Mouse (Mus musculus) forebrain, embryonic 12.5 days (tissue): Measurements from ENCODE around the gene Fetub. TPM values are rescaled to one million over a fixed set of nuclear protein-coding genes. Genes with fewer than 3 reads are reported as not detected.
"Not testable (repeated sequence)": the region's sequence is repeated elsewhere in the genome, so short reads cannot be mapped to it uniquely, and the experiment has no call there.

Experiments used
- ATAC-seq: fragments of 200-750 bp; cut with Nextera tagmentation; 2 replicates; pipeline ENCODE4 v1.8.0; 2017; ENCODE audit warnings: moderate TSS enrichment; ENCODE audit not compliant: low FRiP score
- H3K27ac ChIP-seq: fragments of 300-500 bp; sonication (generic); 2 replicates; pipeline ENCODE4 v1.5.1; 2016; ENCODE audit warnings: mild to moderate bottlenecking
- H3K27me3 ChIP-seq: fragments of 300-500 bp; sonication (generic); 2 replicates; pipeline ENCODE4 v1.6.1; 2016; ENCODE audit warnings: mild to moderate bottlenecking
- H3K36me3 ChIP-seq: fragments of 300-500 bp; sonication (generic); replicated peaks from 2 replicates; pipeline ENCODE4 v1.6.1; 2016; ENCODE audit warnings: mild to moderate bottlenecking
- H3K4me1 ChIP-seq: fragments of 300-500 bp; sonication (generic); 2 replicates; pipeline ENCODE4 v1.6.1; 2016
- H3K4me2 ChIP-seq: fragments of 300-500 bp; sonication (generic); 2 replicates; pipeline ENCODE4 v1.6.1; 2016; ENCODE audit warnings: mild to moderate bottlenecking, moderate library complexity
- H3K4me3 ChIP-seq: fragments of 300-500 bp; sonication (generic); replicated peaks from 2 replicates; pipeline ENCODE4 v1.5.1; 2016; ENCODE audit warnings: mild to moderate bottlenecking
- H3K9ac ChIP-seq: fragments of 300-500 bp; sonication (generic); 2 replicates; pipeline ENCODE4 v1.6.1; 2016; ENCODE audit warnings: mild to moderate bottlenecking
- H3K9me3 ChIP-seq: fragments of 300-500 bp; sonication (generic); 2 replicates; pipeline ENCODE4 v1.6.1; 2016
- WGBS: fragments of 180-500 bp; shearing (Covaris S2); methylation state at CpG from one replicate; pipeline ENCODE4 v1.1.7; 2016; 5-methylcytosine and 5-hydroxymethylcytosine counted together
- polyA plus RNA-seq: library from polyadenylated mRNA; unstranded; fragments of >200 nt; fragmentation: Nextera tagmentation; extraction: Ambion mirVana; gene quantifications from 2 replicates; pipeline ENCODE4 v1.2.1, GENCODE M21; 2016

The Fetub gene
- polyA plus RNA-seq, 1 experiment from 2014 or later = not detected

DNA sequence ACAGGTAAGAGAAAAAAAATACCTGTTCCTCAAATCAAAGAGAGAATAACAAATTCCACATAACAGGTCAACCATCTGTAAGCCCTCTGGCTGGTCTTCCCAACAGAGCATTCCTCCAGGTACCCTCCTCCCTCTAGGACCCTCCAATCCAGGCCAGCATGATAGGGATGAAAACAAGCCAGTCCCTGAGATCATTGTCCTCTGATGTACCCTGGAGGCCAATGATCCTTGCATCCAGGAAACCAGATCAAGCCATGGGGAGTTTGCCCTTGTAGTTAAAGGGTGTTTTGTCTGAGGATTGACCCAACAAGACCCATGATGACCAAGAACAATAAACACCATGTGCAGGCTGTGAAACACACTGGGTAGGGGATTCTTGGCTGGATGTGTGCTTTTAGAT lies 3.9 kb upstream of the Fetub start:
- H3K27ac ChIP-seq = no peak overlapping the region
- H3K9me3 ChIP-seq = no peaks in the 10 kb centered on the region
- H3K36me3 ChIP-seq = no peaks in the 10 kb centered on the region
- no peak overlapping the region for H3K9ac ChIP-seq
- ATAC-seq = no peak
- H3K4me1 ChIP-seq = no peaks in the 10 kb centered on the region
- no peak overlapping the region for H3K4me2 ChIP-seq
- H3K4me3 ChIP-seq = no peak overlapping the region
- H3K27me3 ChIP-seq = no peaks in the 10 kb centered on the region

DNA sequence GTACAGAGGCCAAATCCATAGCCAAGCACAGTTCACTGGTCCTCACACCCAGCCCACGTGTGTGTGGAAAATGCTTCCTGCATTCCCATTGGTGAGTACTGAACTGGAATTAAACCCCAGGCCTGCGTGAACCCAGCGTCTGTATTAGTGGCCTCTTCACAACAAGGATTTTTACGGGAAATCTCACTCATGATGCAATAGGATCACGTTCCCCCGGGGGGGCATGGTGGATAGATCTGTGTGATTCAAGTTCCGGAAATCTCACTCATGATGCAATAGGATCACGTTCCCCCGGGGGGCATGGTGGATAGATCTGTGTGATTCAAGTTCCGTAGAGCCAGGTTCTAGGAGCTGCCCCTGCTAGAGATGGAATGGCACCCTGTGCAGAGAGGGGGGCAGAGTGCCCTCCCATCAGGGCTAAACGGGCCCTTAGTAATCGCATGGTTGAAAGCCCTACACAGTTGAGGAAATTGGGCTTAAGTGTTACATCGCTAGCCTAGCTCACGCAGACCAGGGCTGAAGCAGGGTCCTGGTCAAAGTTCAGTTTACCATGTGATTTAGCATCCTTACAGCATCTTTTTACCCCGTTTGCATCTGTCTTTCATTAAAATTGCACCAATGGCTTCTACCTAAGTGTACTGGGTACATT lies 654 bp downstream of the Fetub start:
- Histone ChIP-seq H3K27ac (no peak overlapping the region), H3K36me3 (no peaks in the 10 kb centered on the region), H3K27me3 (no peaks in the 10 kb centered on the region), H3K9me3 (no peaks in the 10 kb centered on the region), H3K9ac (no peak overlapping the region), H3K4me2 (no peak overlapping the region), H3K4me1 (no peaks in the 10 kb centered on the region), H3K4me3 (no peak overlapping the region)
- WGBS = 72% methylated on average over 15 of the region's 15 CpGs
- ATAC-seq = no peak

GRCm38 (mm10) chr16:22919971-22920854 lies 2.1 kb downstream of the Fetub start:
- Histone ChIP-seq H3K9ac (no peak overlapping the region), H3K4me2 (no peak overlapping the region), H3K36me3 (no peaks in the 10 kb centered on the region), H3K27me3 (no peaks in the 10 kb centered on the region), H3K27ac (no peak overlapping the region), H3K4me3 (no peak overlapping the region), H3K9me3 (no peaks in the 10 kb centered on the region), H3K4me1 (no peaks in the 10 kb centered on the region)
- no peak for ATAC-seq
- WGBS = 69% methylated on average over 18 of the region's 18 CpGs

DNA sequence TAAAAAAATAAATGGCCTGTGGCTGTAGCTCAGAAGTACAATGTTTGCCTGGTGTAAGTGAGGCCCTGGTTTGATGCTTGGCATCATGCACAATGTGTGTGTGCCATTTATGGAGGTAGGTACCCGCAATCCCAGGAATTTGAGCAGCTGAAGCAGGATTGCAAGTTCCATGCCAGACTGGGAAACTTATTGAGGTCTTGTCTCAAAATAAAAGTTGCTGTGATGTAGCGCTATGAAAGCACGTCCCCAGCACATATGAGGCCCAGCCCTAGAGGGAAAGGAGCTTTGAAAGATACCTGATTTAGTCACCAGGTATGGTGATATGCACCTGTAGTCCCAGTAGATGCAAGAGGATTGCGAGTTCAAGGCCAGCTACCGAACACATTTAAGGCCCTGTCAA lies 3.6 kb downstream of the Fetub start:
- ATAC-seq = no peak
- 94% methylated on average over 5 of the region's 5 CpGs for WGBS

DNA sequence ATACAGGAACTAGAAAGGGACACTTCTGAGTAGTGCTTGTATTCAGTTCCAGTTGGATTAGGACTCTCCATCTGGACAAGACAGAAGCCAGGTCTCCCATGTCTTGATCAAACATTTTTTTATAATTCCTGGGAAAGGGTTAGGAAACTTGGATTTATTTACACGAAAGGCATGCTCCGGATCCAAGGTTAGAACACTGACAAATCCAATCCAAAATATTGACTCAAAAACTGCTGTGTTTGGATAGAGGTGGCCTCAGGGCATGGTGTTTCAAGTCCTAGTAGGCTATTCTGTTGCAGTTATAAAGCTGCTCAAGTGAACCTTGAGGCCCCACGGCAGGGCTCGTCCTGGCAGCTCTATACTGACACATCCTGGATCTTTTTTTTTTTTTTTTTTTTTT lies 4.3 kb downstream of the Fetub start:
- H3K4me1 ChIP-seq = no peaks in the 10 kb centered on the region
- H3K4me3 ChIP-seq = no peak overlapping the region
- no peak overlapping the region for H3K4me2 ChIP-seq
- WGBS = 90% methylated on average over 4 of the region's 4 CpGs
- no peak for ATAC-seq
- H3K36me3 ChIP-seq = no peaks in the 10 kb centered on the region
- H3K27me3 ChIP-seq = no peaks in the 10 kb centered on the region
- H3K27ac ChIP-seq = no peak overlapping the region
- H3K9ac ChIP-seq = no peak overlapping the region
- no peaks in the 10 kb centered on the region for H3K9me3 ChIP-seq

More for the DNA sequence above, 3.6 kb downstream of the Fetub start:
- Histone ChIP-seq H3K4me3 (no peak overlapping the region), H3K36me3 (no peaks in the 10 kb centered on the region), H3K4me2 (no peak overlapping the region), H3K27me3 (no peaks in the 10 kb centered on the region), H3K4me1 (no peaks in the 10 kb centered on the region), H3K27ac (no peak overlapping the region), H3K9me3 (no peaks in the 10 kb centered on the region), H3K9ac (no peak overlapping the region)

- WGBS = 85% methylated on average over 6 of the region's 6 CpGs
- H3K4me3 ChIP-seq = no peak overlapping the region
- H3K36me3 ChIP-seq = no peaks in the 10 kb centered on the region
- no peak overlapping the region for H3K9ac ChIP-seq
- ATAC-seq = no peak
- no peaks in the 10 kb centered on the region for H3K9me3 ChIP-seq
- no peak overlapping the region for H3K4me2 ChIP-seq
- H3K27ac ChIP-seq = no peak overlapping the region
- H3K27me3 ChIP-seq = no peaks in the 10 kb centered on the region
- no peaks in the 10 kb centered on the region for H3K4me1 ChIP-seq
Observed at GRCm38 (mm10) chr16:22929575-22929974, 11.4 kb downstream of the Fetub start.

DNA sequence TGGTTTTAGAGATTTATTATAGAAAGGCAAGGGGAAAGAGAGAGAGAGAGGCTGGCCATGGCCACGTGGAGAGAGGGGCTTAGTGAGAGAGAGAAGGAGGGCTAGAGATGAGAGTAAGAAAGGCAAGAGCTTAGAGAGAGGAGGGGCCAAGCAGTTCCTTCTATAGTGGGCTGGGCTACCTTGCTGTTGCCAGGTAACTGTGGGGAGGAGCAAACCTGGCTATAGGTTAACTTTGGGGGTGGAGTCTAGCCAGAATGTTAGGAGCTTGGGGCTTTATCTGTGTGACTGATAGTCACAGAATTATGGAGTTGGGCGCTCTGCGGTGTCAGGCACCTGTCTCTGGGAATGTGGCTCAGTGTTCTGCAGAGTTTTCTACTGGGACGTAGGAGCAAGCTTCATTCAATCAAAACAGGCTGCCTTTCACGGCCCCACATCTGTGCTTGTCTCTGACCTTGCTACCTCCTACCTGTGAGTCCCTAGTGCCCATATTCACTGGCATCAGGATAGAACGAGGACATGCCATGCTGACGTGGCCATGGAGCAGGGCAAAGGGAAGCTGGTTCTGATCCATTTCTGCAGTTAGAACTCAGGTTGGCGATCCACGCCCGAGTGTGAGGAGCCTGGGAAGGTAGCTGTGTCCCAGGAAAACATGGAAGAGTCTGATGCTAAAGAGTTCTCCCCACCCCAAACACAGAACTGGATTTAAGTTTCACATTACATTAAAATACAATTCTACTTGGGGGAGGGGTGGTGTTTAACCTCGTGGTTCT lies 13.5 kb downstream of the Fetub start:
- Histone ChIP-seq H3K27ac (no peak overlapping the region), H3K36me3 (no peaks in the 10 kb centered on the region), H3K9me3 (no peaks in the 10 kb centered on the region), H3K27me3 (no peaks in the 10 kb centered on the region), H3K4me3 (no peak overlapping the region), H3K4me1 (no peaks in the 10 kb centered on the region), H3K4me2 (no peak overlapping the region), H3K9ac (no peak overlapping the region)
- 91% methylated on average over 11 of the region's 11 CpGs for WGBS
- ATAC-seq = no peak

DNA sequence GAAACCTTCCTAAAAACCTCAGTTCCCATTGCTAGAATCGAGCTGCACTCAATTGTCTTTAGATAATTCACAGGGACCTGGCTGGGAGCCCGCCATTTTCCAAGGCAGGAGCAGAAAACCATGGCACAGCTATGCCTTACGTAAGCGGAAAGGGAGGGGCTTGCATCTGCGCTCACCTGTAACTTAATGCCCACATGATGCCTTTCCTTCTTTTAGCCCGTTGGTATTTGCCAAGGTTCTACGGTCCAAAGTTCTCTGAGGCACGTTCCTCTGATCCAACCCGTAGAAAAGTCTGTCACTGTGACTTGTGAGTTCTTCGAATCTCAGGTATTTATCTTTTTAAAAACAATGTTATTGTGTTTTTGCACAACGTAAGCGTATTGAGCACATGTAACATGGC lies 19.5 kb downstream of the Fetub start:
- H3K36me3 ChIP-seq = no peaks in the 10 kb centered on the region
- WGBS = 89% methylated on average over 12 of the region's 12 CpGs
- no peak overlapping the region for H3K27ac ChIP-seq
- H3K9ac ChIP-seq = no peak overlapping the region
- no peaks in the 10 kb centered on the region for H3K9me3 ChIP-seq
- ATAC-seq = no peak
- H3K27me3 ChIP-seq = no peaks in the 10 kb centered on the region
- H3K4me2 ChIP-seq = no peak overlapping the region
- no peak overlapping the region for H3K4me3 ChIP-seq
- H3K4me1 ChIP-seq = no peaks in the 10 kb centered on the region

GRCm38 (mm10) chr16:22938541-22938940 lies 20.4 kb downstream of the Fetub start:
- Histone ChIP-seq H3K27ac (no peak overlapping the region), H3K9me3 (no peaks in the 10 kb centered on the region), H3K27me3 (no peaks in the 10 kb centered on the region), H3K4me2 (no peak overlapping the region), H3K4me1 (no peaks in the 10 kb centered on the region), H3K36me3 (no peaks in the 10 kb centered on the region), H3K9ac (no peak overlapping the region), H3K4me3 (no peak overlapping the region)
- ATAC-seq = no peak
- WGBS = 81% methylated on average over 2 of the region's 2 CpGs

GRCm38 (mm10) chr16:22939120-22939695 lies 21.1 kb downstream of the Fetub start:
- Histone ChIP-seq H3K27me3 (no peaks in the 10 kb centered on the region), H3K36me3 (no peaks in the 10 kb centered on the region), H3K27ac (no peak overlapping the region), H3K4me3 (no peak overlapping the region), H3K4me1 (no peaks in the 10 kb centered on the region), H3K4me2 (no peak overlapping the region), H3K9me3 (no peaks in the 10 kb centered on the region), H3K9ac (no peak overlapping the region)
- WGBS = 83% methylated on average over 8 of the region's 8 CpGs
- no peak for ATAC-seq

GRCm38 (mm10) chr16:22941825-22942476 lies 23.8 kb downstream of the Fetub start:
- H3K27me3 ChIP-seq, H3K9me3 ChIP-seq: not testable (repeated sequence)

GRCm38 (mm10) chr16:22947371-22947770 lies 29.2 kb downstream of the Fetub start:
- no peaks in the 10 kb centered on the region for H3K4me1 ChIP-seq
- H3K27ac ChIP-seq = no peak overlapping the region
- H3K4me2 ChIP-seq = no peak overlapping the region
- no peak overlapping the region for H3K4me3 ChIP-seq
- 88% methylated on average over 2 of the region's 2 CpGs for WGBS
- H3K36me3 ChIP-seq = no peaks in the 10 kb centered on the region
- H3K9me3 ChIP-seq = no peaks in the 10 kb centered on the region
- no peak overlapping the region for H3K9ac ChIP-seq
- ATAC-seq = no peak
- no peaks in the 10 kb centered on the region for H3K27me3 ChIP-seq

More at GRCm38 (mm10) chr16:22941825-22942476, 23.8 kb downstream of the Fetub start:
- not testable (repeated sequence) for H3K4me1 ChIP-seq, H3K4me2 ChIP-seq, ATAC-seq, H3K27ac ChIP-seq, H3K4me3 ChIP-seq, H3K9ac ChIP-seq, H3K36me3 ChIP-seq
